Mouse (Mus musculus) CD4-positive helper T cell, adult 2 months (primary cell): ENCODE data around the gene Tenm4.

Experiments
- DNase-seq: peaks from one replicate; pipeline ENCODE4 v3.0.0-alpha.2; 2012; ENCODE audit warnings: low read depth, missing footprints, low spot score

The Tenm4 gene

GRCm38 (mm10) chr7:96340826-96341225, 169.8 kb downstream of the Tenm4 start:
- no peak for DNase-seq

DNA sequence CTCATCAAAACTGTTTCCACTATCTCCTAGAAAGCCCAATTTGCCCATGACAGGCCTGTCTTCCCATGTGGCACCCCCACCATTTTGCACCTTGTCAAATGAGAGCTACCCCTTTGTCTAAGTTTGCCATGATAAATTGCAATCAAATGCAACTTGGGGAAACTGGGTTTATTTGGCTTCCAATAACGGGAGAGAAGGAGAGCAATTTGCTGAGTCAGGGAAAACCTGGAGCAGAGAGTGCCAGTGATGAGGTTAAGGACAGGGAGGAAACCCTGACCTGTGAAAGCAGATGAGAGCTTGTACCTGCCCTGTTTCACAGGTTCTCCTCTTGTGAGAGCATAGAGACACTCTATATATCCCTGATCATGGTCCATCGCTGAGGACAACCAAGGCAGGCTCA, 170.4 kb downstream of the Tenm4 start:
- no peak for DNase-seq

DNA sequence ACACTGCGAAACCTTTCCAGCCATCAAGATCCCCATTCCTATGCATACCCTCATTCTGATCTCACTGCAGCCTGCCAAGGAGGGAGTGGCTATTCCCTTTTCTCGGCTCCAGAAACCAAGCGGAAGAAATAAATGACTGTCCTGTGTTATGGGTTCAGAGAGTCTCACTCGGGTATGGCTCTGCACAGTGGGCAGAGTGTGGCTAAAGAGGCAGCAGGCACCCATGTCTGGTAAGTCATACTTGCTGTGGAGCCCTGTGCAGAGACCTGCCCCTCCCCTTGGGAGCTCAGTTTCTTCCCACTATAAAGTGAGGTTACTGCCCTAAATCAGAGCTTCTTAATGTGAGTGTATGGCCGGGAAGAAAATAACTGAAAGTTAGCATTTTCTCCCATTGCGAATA, 171.9 kb downstream of the Tenm4 start:
- no peak for DNase-seq

DNA sequence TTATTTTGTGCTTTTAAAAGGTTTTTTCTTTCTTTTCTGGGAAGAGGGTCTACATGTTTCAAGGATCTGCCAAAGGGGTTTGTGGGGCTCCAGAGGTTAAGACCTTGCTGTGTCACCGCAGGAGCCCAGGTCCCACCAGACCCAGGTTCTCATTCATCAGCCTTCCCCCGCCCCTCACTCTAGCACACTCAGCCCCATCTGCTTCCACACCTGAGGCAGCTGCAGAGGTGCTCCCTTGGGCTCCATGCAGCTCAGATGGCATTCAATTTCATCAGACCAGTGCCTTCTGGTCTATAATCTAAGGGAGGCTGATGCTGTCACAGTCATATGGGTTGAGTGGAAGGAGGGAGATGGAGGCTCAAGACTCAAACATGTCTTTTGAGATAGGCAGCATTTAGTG, 172.6 kb downstream of the Tenm4 start:
- DNase-seq: no peak

DNA sequence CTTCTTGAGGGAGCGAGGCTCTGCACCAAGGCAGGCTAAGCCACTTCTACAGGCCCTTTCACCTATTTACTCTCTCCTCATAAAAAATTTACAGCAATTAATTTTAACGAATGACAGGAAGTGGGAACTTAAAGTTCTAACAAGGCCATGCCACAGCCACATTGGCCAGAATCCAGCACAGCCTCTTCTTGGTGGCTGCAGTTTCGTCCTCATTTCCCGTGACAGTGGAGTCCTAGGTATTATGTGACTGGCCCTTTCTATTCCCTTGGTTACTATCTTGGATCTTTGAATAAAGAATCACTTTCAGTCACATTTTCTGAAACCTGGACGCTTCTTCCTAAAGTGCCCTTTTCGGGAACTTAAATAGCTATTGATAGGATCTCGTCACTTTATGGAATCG, 181.6 kb downstream of the Tenm4 start:
- DNase-seq: no peak

DNA sequence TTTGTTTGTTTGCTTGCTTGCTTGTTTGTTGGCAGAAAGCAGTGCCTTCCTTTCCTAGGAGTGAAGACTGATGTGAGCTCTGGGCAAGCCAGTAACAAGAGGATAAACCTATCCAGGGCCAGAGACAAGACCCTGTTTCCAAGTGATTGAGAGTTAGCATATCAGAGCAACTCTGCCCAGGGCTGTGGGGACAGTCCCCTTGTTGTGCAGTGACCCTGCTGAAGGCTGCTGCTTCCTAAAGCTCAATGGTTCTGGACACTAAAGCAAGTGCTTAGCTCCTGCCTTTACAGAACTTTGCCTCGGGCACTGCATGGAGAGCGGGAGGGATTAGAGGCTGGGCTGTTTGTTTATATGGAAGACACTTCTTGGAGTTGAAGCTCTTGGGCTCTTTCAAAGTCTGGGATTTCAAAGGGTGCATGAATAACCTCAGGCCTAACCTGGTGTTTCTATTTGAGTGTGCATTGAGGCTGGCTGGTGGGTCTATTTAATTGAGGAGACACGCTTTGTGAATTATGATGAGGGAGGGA, 185.3 kb downstream of the Tenm4 start:
- DNase-seq: no peak

GRCm38 (mm10) chr7:96357550-96357949, 186.5 kb downstream of the Tenm4 start:
- DNase-seq: no peak

DNA sequence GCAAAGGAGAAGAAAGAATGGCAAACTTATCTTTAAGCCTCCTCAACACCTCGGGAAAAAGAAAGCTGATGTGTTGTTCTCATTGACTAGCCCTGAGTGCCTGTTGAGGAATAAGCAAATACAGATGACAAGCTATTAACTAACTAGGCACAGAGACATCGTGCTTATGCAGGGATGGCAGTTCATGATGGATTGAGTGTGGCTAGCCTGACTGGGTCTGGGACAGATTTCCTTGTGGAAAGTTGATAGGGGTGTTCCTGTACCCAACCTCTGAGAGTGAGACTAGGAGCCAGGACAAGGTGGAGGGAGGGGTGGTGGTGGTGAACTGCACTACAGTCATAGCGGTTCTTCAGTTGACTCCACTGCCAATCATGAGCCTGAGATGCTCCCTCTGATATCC, 192.3 kb downstream of the Tenm4 start:
- no peak for DNase-seq

DNA sequence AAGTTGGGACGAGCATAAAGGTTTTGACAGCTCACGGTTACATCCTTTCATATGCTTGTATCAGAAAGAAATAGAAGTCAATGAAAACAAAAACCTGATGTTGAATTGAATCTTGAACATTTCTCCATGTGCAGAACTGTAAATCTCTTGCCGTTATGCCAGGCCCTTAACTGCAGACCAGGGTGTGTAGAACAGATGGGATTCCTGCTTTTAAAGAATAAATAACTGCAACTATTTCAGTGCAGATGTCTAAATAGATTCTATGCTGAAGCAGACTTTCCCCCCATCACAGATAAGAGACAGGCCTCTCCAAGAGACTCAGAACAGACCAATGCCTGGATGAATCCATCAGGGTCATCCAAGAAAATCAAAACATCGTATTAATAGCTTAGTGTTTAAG, 198.9 kb downstream of the Tenm4 start:
- DNase-seq: no peak

- no peak for DNase-seq
Observed at GRCm38 (mm10) chr7:96374004-96374663, 203.1 kb downstream of the Tenm4 start.

GRCm38 (mm10) chr7:96375507-96375906, 204.5 kb downstream of the Tenm4 start:
- DNase-seq: no peak

DNA sequence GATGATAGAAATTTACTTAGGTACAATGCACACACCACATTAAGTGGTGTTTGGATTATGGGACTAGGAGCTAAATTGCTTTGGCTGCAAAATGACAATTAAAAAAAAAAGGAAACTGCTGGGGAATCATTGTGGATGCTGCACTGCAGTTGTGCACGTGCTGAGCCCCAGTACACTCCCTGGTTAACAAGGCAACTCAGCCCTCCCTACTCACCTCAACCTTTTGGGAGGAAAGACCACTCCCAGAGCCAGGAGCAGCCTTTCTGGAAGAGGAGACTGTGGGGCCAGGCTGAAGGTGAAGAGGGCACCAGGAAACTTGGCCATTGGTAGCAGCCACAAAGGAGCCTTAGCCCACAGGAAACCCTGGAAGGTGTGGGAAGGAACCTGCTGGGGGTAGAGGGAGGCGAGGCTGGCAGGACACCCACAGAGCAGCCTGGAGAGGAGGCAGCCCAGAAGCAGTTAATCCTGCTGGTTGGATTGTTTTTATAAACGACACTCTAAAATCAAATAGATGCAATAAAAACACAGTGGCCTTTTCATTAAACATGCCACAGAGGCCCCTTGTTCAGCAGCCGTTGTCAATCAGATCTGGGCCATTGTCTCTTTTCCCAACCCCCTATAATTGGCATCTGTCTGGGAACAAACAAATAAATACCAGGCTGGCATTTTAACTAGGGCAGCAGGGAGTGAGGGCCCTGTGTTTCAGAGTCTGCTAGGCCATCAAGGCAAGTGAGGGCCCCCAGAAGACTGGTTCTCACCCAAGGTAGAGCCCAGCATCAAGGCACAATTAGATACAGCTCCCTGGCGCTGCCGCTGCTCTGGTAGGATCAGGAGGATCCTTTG, 212.9 kb downstream of the Tenm4 start:
- no peak for DNase-seq

- no peak for DNase-seq
Observed at GRCm38 (mm10) chr7:96384726-96385500, 213.9 kb downstream of the Tenm4 start.

DNA sequence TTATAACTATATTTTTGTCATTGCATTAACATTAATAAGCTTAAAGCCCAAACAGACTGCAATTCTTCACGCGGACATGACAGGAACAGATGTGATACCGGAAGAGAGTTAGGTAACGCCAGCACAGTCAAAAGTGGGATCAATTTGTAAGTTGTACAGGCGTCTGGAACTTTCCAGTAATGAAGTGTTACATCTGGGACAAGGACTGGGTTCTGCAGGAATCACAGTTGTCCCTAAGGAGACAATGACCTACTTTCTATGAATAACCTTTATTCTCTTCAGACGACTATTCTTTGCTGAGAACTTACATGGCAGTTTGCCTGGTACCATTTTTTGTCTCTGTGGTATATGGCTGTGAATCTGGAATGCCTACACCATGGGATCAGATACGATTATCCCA, 214.8 kb downstream of the Tenm4 start:
- no peak for DNase-seq

GRCm38 (mm10) chr7:96390034-96390670, 219.1 kb downstream of the Tenm4 start:
- DNase-seq: no peak

- no peak for DNase-seq
Observed at GRCm38 (mm10) chr7:96390894-96391293, 219.8 kb downstream of the Tenm4 start.

- DNase-seq: no peak
Observed at GRCm38 (mm10) chr7:96391797-96392472, 220.9 kb downstream of the Tenm4 start.

- no peak for DNase-seq
Observed at GRCm38 (mm10) chr7:96392600-96392999, 221.6 kb downstream of the Tenm4 start.

DNA sequence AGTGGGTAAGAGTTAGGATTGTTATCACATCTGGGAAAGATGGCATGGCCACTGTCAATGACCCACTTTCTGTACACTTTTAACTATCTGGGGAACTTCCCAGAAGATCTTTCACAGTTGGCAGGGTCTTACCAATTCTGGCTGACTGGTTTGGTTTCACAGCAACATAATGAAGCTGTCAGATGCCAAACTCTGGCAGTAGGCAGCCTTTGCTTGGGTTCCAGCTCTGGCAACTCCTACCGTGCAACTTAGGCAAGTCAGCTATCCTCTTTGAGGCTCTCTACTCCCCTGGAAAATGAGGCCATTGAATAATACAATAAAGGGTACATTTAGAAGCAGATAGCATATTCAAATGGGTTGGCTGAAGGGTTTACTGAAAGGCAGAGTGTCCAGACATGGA, 226.9 kb downstream of the Tenm4 start:
- no peak for DNase-seq

- no peak for DNase-seq
Observed at GRCm38 (mm10) chr7:96400411-96400810, 229.4 kb downstream of the Tenm4 start.

GRCm38 (mm10) chr7:96406630-96407214, 235.7 kb downstream of the Tenm4 start:
- no peak for DNase-seq
